7 mouse cellular contexts compared by ENCODE assay signal in the genomic region with DNA sequence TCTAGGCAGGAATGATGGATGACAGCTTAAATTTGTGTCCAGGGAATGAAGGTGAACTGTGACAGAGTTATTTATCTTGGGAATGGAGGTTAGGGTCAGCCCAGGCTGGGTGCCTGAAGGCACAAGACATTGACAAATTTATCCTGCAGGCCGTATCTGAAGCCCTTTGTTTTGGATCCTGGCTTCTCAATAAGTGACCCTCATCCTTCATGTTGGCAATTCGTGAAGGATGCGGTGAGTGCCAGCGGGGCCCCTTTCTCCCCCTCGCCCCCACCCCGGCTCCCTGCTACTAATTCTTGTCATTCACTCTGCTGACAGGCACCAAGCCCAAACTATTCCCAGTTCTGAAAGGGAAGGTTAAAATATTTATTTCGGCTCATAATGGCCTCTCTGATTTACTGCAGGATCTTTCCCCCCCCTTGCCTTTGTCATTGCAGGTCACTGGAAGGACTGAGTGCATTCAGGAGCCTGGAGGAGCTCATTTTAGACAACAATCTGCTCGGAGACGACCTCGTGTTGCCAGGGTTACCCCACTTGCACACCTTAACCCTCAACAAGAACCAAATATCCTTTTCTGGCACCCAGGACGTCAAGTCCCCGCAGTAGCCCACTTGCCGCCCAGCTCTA.
DNase-seq lines count a peak whose midpoint lies in the region; ATAC-seq lines count a peak whose summit lies in the region.

No protein-coding gene starts in this region.

- no peaks in the 10 kb centered on the region for H3K36me3 ChIP-seq in hindbrain, embryonic 10.5 days
- H3K36me3 ChIP-seq in limb, embryonic 12.5 days, result no peaks in the 10 kb centered on the region

- 21% methylated on average over 13 of the region's 13 CpGs for WGBS in hindbrain, embryonic 10.5 days
- WGBS in limb, embryonic 12.5 days, result 18% methylated on average over 13 of the region's 13 CpGs

- H3K9ac ChIP-seq in limb, embryonic 12.5 days (replicated peaks), result no peak overlapping the region

- peak overlapping the region; percentile 35 for H3K4me2 ChIP-seq in limb, embryonic 12.5 days

- peak; percentile 10 for DNase-seq in 3134 (ENCODE audit: extremely low read depth, insufficient read length, low spot score)
- peak; percentile 42 for DNase-seq in adrenal gland, adult 2 months
- DNase-seq in hindbrain, embryonic 10.5 days (ENCODE audit: low spot score), result peak; percentile 74
- DNase-seq in gastrocnemius, postnatal 10 days, result no peak
- DNase-seq in spleen, postnatal 36 days (ENCODE audit: low spot score in 2 of 2), result no peak

- no peaks in the 10 kb centered on the region for H3K9me3 ChIP-seq in hindbrain, embryonic 10.5 days
- H3K9me3 ChIP-seq in limb, embryonic 12.5 days, result no peaks in the 10 kb centered on the region

- H3K27me3 ChIP-seq in hindbrain, embryonic 10.5 days (ENCODE audit: insufficient read depth, poor library complexity, severe bottlenecking), result peaks cover 44% of the 10 kb centered on the region
- peaks cover 40% of the 10 kb centered on the region for H3K27me3 ChIP-seq in limb, embryonic 12.5 days

- H3K4me1 ChIP-seq in hindbrain, embryonic 10.5 days (replicated peaks), result peaks cover 46% of the 10 kb centered on the region
- peaks cover 43% of the 10 kb centered on the region for H3K4me1 ChIP-seq in limb, embryonic 12.5 days (replicated peaks)

- H3K27ac ChIP-seq in hindbrain, embryonic 10.5 days, result peak overlapping the region; percentile 77
- H3K27ac ChIP-seq in limb, embryonic 12.5 days, result peak overlapping the region; percentile 35; the same call in 1 of the 2 replicates

- H3K4me3 ChIP-seq in hindbrain, embryonic 10.5 days, result peak overlapping the region; percentile 23
- H3K4me3 ChIP-seq in limb, embryonic 12.5 days (replicated peaks), result 0 out of 2 replicates have a peak overlapping the region, but pooled peaks have one; percentile 7

- ATAC-seq in limb, embryonic 12.5 days (ENCODE audit: insufficient number of reproducible peaks, insufficient read depth, low FRiP score, low TSS enrichment, low read depth), result no peak
- no peak for ATAC-seq in granulocyte monocyte progenitor cell, adult 5-6 weeks (replicated peaks; ENCODE audit: poor library complexity, severe bottlenecking)

Comparison
In these comparisons a context has a peak if more than half of its experiments do, and no peak if none do; other contexts are left out.
1. DNase-seq: peak in 3134 (single experiment), adrenal gland, adult 2 months (single experiment) and hindbrain, embryonic 10.5 days (single experiment); none in gastrocnemius, postnatal 10 days (single experiment) and spleen, postnatal 36 days (0 of 2).